Mouse (Mus musculus): Measurements from ENCODE around the gene Serpine2. TPM values are rescaled to one million over a fixed set of nuclear protein-coding genes. Genes with fewer than 3 reads are reported as not detected.

Serpine2 gene
- polyA plus RNA-seq, 1 experiment from 2014 or later, result 157 TPM

- Histone ChIP-seq H3K4me3 (no peak overlapping the region), H3K36me3 (0 out of 2 replicates have a peak, but pooled peaks cover 8% of the 10 kb centered on the region), H3K9ac (no peak overlapping the region), H3K27me3 (no peaks in the 10 kb centered on the region), H3K9me3 (replicated peaks) (0 out of 2 replicates have a peak, but pooled peaks cover 4% of the 10 kb centered on the region), H3K27ac (no peak overlapping the region), H3K4me2 (replicated peaks) (no peak overlapping the region), H3K4me1 (peaks cover 5% of the 10 kb centered on the region)
- ATAC-seq (ENCODE audit: low FRiP score), result no peak
- 82% methylated on average over 7 of the region's 7 CpGs for WGBS
Measured at GRCm38 (mm10) chr1:79752015-79752695, 108.8 kb downstream of the Serpine2 start.

DNA sequence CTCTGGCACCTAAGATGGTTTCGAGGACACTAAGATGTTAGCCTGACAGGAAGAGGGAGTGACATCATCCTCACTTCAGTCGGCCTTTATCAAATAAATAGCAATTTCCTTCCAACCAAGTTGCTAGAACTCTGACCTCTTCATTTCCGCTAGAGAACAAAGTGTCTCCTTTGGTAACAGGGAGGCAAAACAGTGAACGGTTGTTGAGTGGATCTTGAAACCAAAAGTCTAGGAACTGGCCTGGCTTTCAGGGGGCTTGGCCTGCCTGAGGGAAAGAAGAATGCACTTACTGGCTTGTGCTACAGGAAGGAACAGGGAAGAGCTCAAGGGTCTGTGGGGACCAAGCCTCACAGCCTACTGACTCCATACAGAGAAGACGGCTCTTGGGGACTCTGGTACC is 109.8 kb downstream of the Serpine2 start:
- ATAC-seq (ENCODE audit: low FRiP score), result no peak
- no peak overlapping the region for H3K4me3 ChIP-seq
- H3K9me3 ChIP-seq (replicated peaks), result 0 out of 2 replicates have a peak, but pooled peaks cover 4% of the 10 kb centered on the region
- no peaks in the 10 kb centered on the region for H3K4me1 ChIP-seq
- no peaks in the 10 kb centered on the region for H3K27me3 ChIP-seq
- H3K9ac ChIP-seq, result no peak overlapping the region
- 81% methylated on average over 5 of the region's 5 CpGs for WGBS
- H3K27ac ChIP-seq, result no peak overlapping the region
- H3K36me3 ChIP-seq, result 0 out of 2 replicates have a peak, but pooled peaks cover 8% of the 10 kb centered on the region
- no peak overlapping the region for H3K4me2 ChIP-seq (replicated peaks)

DNA sequence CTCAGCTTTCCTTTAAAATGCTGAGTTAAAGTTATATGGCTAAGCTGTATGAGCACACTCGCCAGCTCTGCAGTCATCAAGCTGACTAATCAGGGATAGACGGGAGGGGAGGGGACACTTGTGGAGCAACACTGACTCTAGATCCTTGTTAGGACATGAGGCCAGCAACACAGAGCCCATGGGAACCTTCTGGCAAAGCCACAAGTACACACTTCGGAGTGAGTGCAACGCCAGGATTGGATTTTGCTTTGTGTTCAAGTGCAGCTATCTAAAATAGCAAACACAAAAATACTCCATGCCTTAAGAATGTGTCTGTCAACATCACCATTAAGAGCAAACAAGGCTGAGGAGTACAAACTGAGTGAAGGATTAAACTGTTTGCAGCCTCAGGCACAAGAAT is 114.9 kb downstream of the Serpine2 start:
- H3K9ac ChIP-seq, result no peak overlapping the region
- no peak overlapping the region for H3K4me3 ChIP-seq
- no peak for ATAC-seq (ENCODE audit: low FRiP score)
- no peaks in the 10 kb centered on the region for H3K36me3 ChIP-seq
- H3K9me3 ChIP-seq (replicated peaks), result 0 out of 2 replicates have a peak, but pooled peaks cover 4% of the 10 kb centered on the region
- 96% methylated on average over 4 of the region's 4 CpGs for WGBS
- no peak overlapping the region for H3K27ac ChIP-seq
- no peaks in the 10 kb centered on the region for H3K4me1 ChIP-seq
- H3K4me2 ChIP-seq (replicated peaks), result no peak overlapping the region
- no peaks in the 10 kb centered on the region for H3K27me3 ChIP-seq

Other genes with a start within 250 kb of the Serpine2 start
- 0.20 and 0.48 TPM in 2 replicates for gene Ap1s3, start 189.2 kb downstream of the Serpine2 start, polyA plus RNA-seq (2016; fragmentation: Nextera tagmentation; extraction: Ambion mirVana)
- 47.6 and 48.2 TPM in 2 replicates for gene Mrpl44, start 85.2 kb downstream of the Serpine2 start, polyA plus RNA-seq (2016; fragmentation: Nextera tagmentation; extraction: Ambion mirVana)
- 66.0 and 68.5 TPM in 2 replicates for gene Wdfy1, start 85.0 kb downstream of the Serpine2 start, polyA plus RNA-seq (2016; fragmentation: Nextera tagmentation; extraction: Ambion mirVana)